Mouse (Mus musculus): Measurements from ENCODE around the gene Rab12. TPM values are rescaled to one million over a fixed set of nuclear protein-coding genes. Genes with fewer than 3 reads are reported as not detected.

Gene Rab12
- polyA plus RNA-seq, 1 experiment from 2014 or later: 42.8 TPM

- Histone ChIP-seq H3K4me3 (ENCODE audit: low read depth, low read length) (peak overlapping the region; percentile 48), H3K27me3 (ENCODE audit: control insufficient read depth, insufficient read depth, low read length) (no peaks in the 10 kb centered on the region), H3K9ac (replicated peaks; ENCODE audit: low read depth, low read length) (peak overlapping the region; percentile 40), H3K36me3 (ENCODE audit: control insufficient read depth, insufficient read depth, low read length) (no peaks in the 10 kb centered on the region), H3K9me3 (ENCODE audit: control insufficient read depth, low read depth, low read length) (no peaks in the 10 kb centered on the region), H3K4me1 (ENCODE audit: control insufficient read depth, insufficient read depth, low read length) (peaks cover 24% of the 10 kb centered on the region), H3K4me2 (replicated peaks; ENCODE audit: low read depth, low read length) (peak overlapping the region; percentile 80), H3K27ac (ENCODE audit: low read length) (peak overlapping the region; percentile 48; the same call in 1 of the 2 replicates)
- peak; percentile 19; the same call in 1 of the 2 replicates for ATAC-seq (ENCODE audit: insufficient number of reproducible peaks, insufficient read depth, low FRiP score, low read depth)
- WGBS: under 1% methylated on average over 116 of the region's 136 CpGs
Measured at GRCm38 (mm10) chr17:66448421-66449405, 70.8 kb downstream of the Rab12 start.

DNA sequence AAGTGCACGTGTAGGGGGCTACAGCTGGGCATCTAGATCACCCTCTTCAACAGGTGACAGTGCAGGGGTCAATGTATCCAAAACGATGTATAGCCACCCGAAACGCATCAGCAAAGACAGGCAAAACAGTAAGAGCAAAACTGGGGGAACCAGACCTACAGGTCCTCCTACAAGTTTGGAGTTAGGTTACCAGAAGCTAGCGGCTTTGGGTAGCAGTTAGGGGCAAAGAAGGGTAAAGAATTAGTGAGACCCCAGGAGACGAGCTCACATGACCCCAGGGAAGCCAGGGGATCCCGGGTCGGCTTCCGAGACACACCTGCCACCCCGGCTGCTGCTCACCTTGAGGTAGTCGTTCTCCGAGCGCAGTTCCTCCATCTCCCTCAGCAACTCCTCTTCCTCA lies 71.6 kb downstream of the Rab12 start:
- Histone ChIP-seq H3K4me3 (ENCODE audit: low read depth, low read length) (peak overlapping the region; percentile 48), H3K4me1 (ENCODE audit: control insufficient read depth, insufficient read depth, low read length) (peaks cover 24% of the 10 kb centered on the region), H3K4me2 (replicated peaks; ENCODE audit: low read depth, low read length) (peak overlapping the region; percentile 80), H3K9ac (replicated peaks; ENCODE audit: low read depth, low read length) (peak overlapping the region; percentile 40), H3K27ac (ENCODE audit: low read length) (no peak overlapping the region), H3K9me3 (ENCODE audit: control insufficient read depth, low read depth, low read length) (no peaks in the 10 kb centered on the region), H3K36me3 (ENCODE audit: control insufficient read depth, insufficient read depth, low read length) (no peaks in the 10 kb centered on the region), H3K27me3 (ENCODE audit: control insufficient read depth, insufficient read depth, low read length) (no peaks in the 10 kb centered on the region)
- 1% methylated on average over 13 of the region's 13 CpGs for WGBS
- no peak for ATAC-seq (ENCODE audit: insufficient number of reproducible peaks, insufficient read depth, low FRiP score, low read depth)

DNA sequence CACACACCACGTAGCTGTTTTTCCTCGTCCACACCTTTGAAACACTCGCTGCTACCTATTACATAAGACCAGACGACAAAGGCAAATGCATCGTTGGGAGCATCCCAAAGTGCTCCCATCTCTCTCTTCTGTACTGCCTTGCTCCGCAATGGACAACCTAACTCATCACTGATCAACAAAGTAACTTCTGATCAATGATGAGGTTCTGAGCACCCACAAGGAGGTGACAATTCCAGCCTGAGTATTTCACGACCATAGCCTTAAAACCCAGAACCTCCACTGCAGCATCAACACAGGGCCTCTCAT lies 72.6 kb downstream of the Rab12 start:
- H3K4me3 ChIP-seq (ENCODE audit: low read depth, low read length): peak overlapping the region; percentile 48
- no peak overlapping the region for H3K9ac ChIP-seq (replicated peaks; ENCODE audit: low read depth, low read length)
- H3K27ac ChIP-seq (ENCODE audit: low read length): no peak overlapping the region
- no peaks in the 10 kb centered on the region for H3K27me3 ChIP-seq (ENCODE audit: control insufficient read depth, insufficient read depth, low read length)
- WGBS: 63% methylated on average over 7 of the region's 7 CpGs
- H3K4me2 ChIP-seq (replicated peaks; ENCODE audit: low read depth, low read length): peak overlapping the region; percentile 80
- H3K9me3 ChIP-seq (ENCODE audit: control insufficient read depth, low read depth, low read length): no peaks in the 10 kb centered on the region
- H3K36me3 ChIP-seq (ENCODE audit: control insufficient read depth, insufficient read depth, low read length): no peaks in the 10 kb centered on the region
- H3K4me1 ChIP-seq (ENCODE audit: control insufficient read depth, insufficient read depth, low read length): peaks cover 24% of the 10 kb centered on the region
- no peak for ATAC-seq (ENCODE audit: insufficient number of reproducible peaks, insufficient read depth, low FRiP score, low read depth)

DNA sequence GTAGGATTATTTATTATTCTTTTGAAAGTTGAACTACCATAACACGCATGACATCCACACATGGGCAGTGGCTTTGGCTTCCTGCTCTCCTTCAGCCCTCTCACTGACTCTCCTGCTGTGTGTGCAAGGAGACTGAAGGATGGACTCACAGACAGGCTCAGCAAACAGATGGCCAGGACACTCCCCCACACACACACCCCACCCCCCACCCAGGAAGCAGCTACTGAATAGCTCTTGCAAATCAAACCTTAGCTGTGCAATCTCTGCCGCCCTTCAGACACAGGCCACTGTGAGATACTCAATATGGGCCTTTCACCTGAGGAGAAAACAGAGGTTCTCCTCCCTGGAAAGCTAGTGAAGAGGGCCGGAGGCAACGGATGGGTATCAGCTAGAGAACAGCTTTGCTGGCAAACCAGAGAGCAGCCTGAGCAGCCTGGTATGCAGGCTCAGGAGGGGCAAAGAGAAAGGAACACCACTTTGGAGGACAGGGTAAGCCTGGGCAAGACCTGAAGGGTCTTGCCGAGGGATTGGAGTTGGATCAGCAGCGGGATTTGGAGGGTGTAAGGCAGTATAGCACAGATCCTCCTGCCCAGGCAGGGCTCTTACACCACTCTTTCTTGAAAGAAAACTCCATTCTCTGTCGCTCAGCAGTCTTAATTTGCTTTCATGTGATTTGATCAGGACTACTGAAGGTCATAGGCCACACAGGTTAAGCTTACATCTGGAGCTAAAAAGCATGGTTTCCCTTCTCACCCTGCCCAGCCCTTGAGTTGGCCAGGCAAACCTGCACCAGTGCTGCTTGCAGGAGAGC lies 73.1 kb downstream of the Rab12 start:
- Histone ChIP-seq H3K9me3 (ENCODE audit: control insufficient read depth, low read depth, low read length) (no peaks in the 10 kb centered on the region), H3K27ac (ENCODE audit: low read length) (no peak overlapping the region), H3K27me3 (ENCODE audit: control insufficient read depth, insufficient read depth, low read length) (no peaks in the 10 kb centered on the region), H3K4me1 (ENCODE audit: control insufficient read depth, insufficient read depth, low read length) (peaks cover 24% of the 10 kb centered on the region), H3K9ac (replicated peaks; ENCODE audit: low read depth, low read length) (no peak overlapping the region), H3K4me2 (replicated peaks; ENCODE audit: low read depth, low read length) (peak overlapping the region; percentile 80), H3K4me3 (ENCODE audit: low read depth, low read length) (peak overlapping the region; percentile 48), H3K36me3 (ENCODE audit: control insufficient read depth, insufficient read depth, low read length) (no peaks in the 10 kb centered on the region)
- ATAC-seq (ENCODE audit: insufficient number of reproducible peaks, insufficient read depth, low FRiP score, low read depth): no peak
- 44% methylated on average over 7 of the region's 7 CpGs for WGBS

Other genes with a start within 250 kb of the Rab12 start
- gene Mtcl1, start 70.0 kb downstream of the Rab12 start, polyA plus RNA-seq (2014; fragmentation: Nextera tagmentation; extraction: Ambion mirVana): 13.2 and 14.7 TPM in 2 replicates
- gene Themis3, start 74.9 kb upstream of the Rab12 start, polyA plus RNA-seq (2014; fragmentation: Nextera tagmentation; extraction: Ambion mirVana): 0.22 TPM in 1 of 2 replicates, not detected in the other

All from stomach, embryonic 14.5 days (tissue).